Mouse (Mus musculus): Measurements from ENCODE around the gene Fzr1. TPM values are rescaled to one million over a fixed set of nuclear protein-coding genes. Genes with fewer than 3 reads are reported as not detected.

Gene Fzr1
- polyA plus RNA-seq, 1 experiment, result 47.8 TPM

DNA sequence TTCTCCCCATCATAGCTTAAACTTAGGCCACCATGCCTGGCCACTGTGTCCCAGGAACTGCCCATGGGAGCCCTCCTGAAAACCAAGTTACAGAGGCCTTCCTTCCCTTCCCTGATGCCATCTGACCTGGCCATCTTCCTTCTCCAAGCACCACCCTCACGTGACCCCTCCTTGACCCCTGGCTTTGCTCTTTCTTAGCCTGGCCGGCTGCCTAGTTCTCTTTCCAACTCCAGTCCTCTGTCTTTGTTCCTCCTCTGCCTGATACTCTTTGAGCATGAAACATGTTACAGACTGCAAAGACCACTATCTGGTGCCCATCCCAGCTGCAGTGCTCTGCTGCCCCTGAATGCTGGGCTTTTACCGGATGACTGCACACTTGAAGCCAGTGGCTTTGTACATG is 11.1 kb upstream of the Fzr1 start:
- TF ChIP-seq EP300 (IDR thresholded peaks at IDR 0.05; ENCODE audit: insufficient read depth, low read depth, low read length) (no peak), CTCF (IDR thresholded peaks at IDR 0.05; ENCODE audit: low read depth, low read length) (no peak), POLR2A (IDR thresholded peaks at IDR 0.05; ENCODE audit: insufficient read depth, low read length) (no peak)
- peaks cover 3% of the 10 kb centered on the region for H3K4me1 ChIP-seq (ENCODE audit: control insufficient read depth, insufficient read depth, low read length)
- H3K27ac ChIP-seq (ENCODE audit: insufficient read depth, low read length), result no peak overlapping the region
- no peak overlapping the region for H3K9ac ChIP-seq (ENCODE audit: low read depth, poor library complexity, severe bottlenecking)
- H3K36me3 ChIP-seq (ENCODE audit: control insufficient read depth, insufficient read depth, low read length, poor library complexity, severe bottlenecking), result peaks cover 12% of the 10 kb centered on the region
- H3K4me3 ChIP-seq (ENCODE audit: low read depth, low read length), result no peak overlapping the region
- no peaks in the 10 kb centered on the region for H3K9me3 ChIP-seq (replicated peaks; ENCODE audit: control insufficient read depth, insufficient read depth, low read length, poor library complexity, severe bottlenecking)
- H3K27me3 ChIP-seq (ENCODE audit: control insufficient read depth, insufficient read depth, low read length, poor library complexity, severe bottlenecking), result no peaks in the 10 kb centered on the region

DNA sequence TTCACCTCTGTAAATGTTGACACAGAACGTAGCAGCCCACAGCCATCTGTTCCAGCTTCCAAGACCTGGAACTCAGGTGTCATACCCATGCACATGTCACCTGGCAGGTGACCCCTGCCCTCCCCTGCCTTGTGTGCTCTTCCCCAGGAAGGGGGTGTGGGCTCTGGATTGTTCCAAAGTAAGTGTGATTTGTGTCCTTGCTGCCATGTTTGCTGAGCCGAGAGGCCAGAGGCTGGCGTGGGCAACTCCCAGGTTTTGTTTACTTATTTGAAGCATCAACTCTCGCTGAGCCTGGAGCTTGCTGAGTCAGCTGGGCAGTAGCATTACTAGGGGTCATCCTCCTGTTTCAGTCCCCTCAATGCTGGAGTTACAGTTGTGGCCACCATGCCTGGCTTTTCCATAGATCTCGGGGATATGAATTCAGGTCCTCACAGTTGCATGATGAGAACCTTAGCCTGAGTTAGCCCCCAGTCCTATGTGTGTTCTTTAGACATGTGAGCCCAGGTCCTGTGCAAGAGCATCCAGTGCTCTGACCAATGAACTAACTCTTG is 10.3 kb upstream of the Fzr1 start, which contains the start of gene Gm48552:
Gene Gm48552 (plus strand): TSS at position 501 of the 551 bp plus-strand sequence.
- H3K9ac ChIP-seq (ENCODE audit: low read depth, poor library complexity, severe bottlenecking), result no peak within 1 kb of the TSS
- no peak for TF ChIP-seq POLR2A (IDR thresholded peaks at IDR 0.05; ENCODE audit: insufficient read depth, low read length)
- no peak for TF ChIP-seq CTCF (IDR thresholded peaks at IDR 0.05; ENCODE audit: low read depth, low read length)
- no peak for TF ChIP-seq EP300 (IDR thresholded peaks at IDR 0.05; ENCODE audit: insufficient read depth, low read depth, low read length)
- H3K36me3 ChIP-seq (ENCODE audit: control insufficient read depth, insufficient read depth, low read length, poor library complexity, severe bottlenecking), result peaks cover 12% of the 10 kb centered on the region
- H3K4me3 ChIP-seq (ENCODE audit: low read depth, low read length), result no peak within 1 kb of the TSS
- H3K27me3 ChIP-seq (ENCODE audit: control insufficient read depth, insufficient read depth, low read length, poor library complexity, severe bottlenecking), result no peaks in the 10 kb centered on the region
- H3K9me3 ChIP-seq (replicated peaks; ENCODE audit: control insufficient read depth, insufficient read depth, low read length, poor library complexity, severe bottlenecking), result no peaks in the 10 kb centered on the region
- H3K27ac ChIP-seq (ENCODE audit: insufficient read depth, low read length), result no peak within 1 kb of the TSS
- peaks cover 3% of the 10 kb centered on the region for H3K4me1 ChIP-seq (ENCODE audit: control insufficient read depth, insufficient read depth, low read length)

DNA sequence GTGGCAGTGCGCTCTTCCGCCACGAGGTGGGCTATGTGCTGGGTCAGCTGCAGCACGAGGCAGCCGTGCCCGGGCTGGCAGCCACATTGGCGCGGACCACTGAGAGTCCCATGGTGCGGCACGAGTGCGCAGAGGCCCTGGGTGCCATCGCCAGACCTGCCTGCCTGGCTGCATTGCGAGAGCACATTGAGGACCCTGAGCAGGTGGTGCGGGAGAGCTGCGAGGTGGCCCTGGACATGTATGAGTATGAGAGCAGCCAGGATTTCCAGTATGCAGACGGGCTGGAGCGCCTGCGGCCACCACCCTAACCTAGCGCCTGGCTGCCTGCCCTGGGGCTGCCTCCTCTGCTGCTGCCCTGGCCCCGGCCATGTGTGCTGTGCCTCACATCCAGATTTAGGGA is 9.4 kb upstream of the Fzr1 start:
- TF ChIP-seq EP300 (IDR thresholded peaks at IDR 0.05; ENCODE audit: insufficient read depth, low read depth, low read length) (no peak), CTCF (IDR thresholded peaks at IDR 0.05; ENCODE audit: low read depth, low read length) (no peak), POLR2A (IDR thresholded peaks at IDR 0.05; ENCODE audit: insufficient read depth, low read length) (no peak)
- H3K9ac ChIP-seq (ENCODE audit: low read depth, poor library complexity, severe bottlenecking), result no peak overlapping the region
- no peaks in the 10 kb centered on the region for H3K27me3 ChIP-seq (ENCODE audit: control insufficient read depth, insufficient read depth, low read length, poor library complexity, severe bottlenecking)
- H3K9me3 ChIP-seq (replicated peaks; ENCODE audit: control insufficient read depth, insufficient read depth, low read length, poor library complexity, severe bottlenecking), result no peaks in the 10 kb centered on the region
- H3K4me3 ChIP-seq (ENCODE audit: low read depth, low read length), result no peak overlapping the region
- no peaks in the 10 kb centered on the region for H3K4me1 ChIP-seq (ENCODE audit: control insufficient read depth, insufficient read depth, low read length)
- H3K27ac ChIP-seq (ENCODE audit: insufficient read depth, low read length), result no peak overlapping the region
- peaks cover 12% of the 10 kb centered on the region for H3K36me3 ChIP-seq (ENCODE audit: control insufficient read depth, insufficient read depth, low read length, poor library complexity, severe bottlenecking)

DNA sequence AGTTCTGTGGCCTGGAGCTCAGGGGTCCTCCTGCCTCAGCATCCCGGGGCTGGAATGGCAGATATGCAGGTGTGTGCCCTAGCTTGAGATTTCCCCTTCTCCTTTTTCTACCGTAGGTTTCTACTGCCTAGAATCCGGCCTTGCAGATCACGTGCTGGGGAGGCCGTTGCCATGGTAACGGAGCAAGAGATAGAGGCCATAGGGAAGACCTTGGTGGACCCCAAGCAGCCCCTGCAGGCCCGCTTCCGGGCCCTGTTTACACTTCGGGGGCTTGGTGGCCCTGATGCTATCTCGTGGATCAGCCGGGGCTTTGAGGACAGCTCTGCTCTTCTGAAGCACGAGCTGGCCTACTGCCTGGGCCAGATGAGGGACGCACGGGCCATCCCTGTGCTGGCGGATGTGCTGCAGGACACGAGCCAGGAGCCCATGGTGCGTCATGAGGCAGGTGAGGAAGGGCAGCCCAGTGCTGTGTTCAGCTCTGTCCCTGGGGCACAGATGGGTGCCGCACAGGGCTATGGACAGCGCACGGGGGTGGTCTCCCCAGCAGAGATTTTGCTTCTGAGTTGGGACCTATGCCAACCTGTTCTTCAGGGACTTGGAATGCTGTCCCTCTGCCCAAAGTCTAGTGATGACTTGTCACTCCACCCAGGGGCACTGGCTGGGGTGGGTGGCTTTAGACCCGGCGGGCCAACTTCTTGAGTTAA is 7.4 kb upstream of the Fzr1 start:
- H3K9ac ChIP-seq (ENCODE audit: low read depth, poor library complexity, severe bottlenecking), result peak overlapping the region; percentile 78; the same call in 1 of the 2 replicates
- no peaks in the 10 kb centered on the region for H3K27me3 ChIP-seq (ENCODE audit: control insufficient read depth, insufficient read depth, low read length, poor library complexity, severe bottlenecking)
- TF ChIP-seq CTCF (IDR thresholded peaks at IDR 0.05; ENCODE audit: low read depth, low read length), result no peak
- TF ChIP-seq POLR2A (IDR thresholded peaks at IDR 0.05; ENCODE audit: insufficient read depth, low read length), result no peak
- TF ChIP-seq EP300 (IDR thresholded peaks at IDR 0.05; ENCODE audit: insufficient read depth, low read depth, low read length), result no peak
- no peaks in the 10 kb centered on the region for H3K4me1 ChIP-seq (ENCODE audit: control insufficient read depth, insufficient read depth, low read length)
- peaks cover 12% of the 10 kb centered on the region for H3K36me3 ChIP-seq (ENCODE audit: control insufficient read depth, insufficient read depth, low read length, poor library complexity, severe bottlenecking)
- no peak overlapping the region for H3K27ac ChIP-seq (ENCODE audit: insufficient read depth, low read length)
- H3K4me3 ChIP-seq (ENCODE audit: low read depth, low read length), result peak overlapping the region; percentile 85
- H3K9me3 ChIP-seq (replicated peaks; ENCODE audit: control insufficient read depth, insufficient read depth, low read length, poor library complexity, severe bottlenecking), result no peaks in the 10 kb centered on the region

DNA sequence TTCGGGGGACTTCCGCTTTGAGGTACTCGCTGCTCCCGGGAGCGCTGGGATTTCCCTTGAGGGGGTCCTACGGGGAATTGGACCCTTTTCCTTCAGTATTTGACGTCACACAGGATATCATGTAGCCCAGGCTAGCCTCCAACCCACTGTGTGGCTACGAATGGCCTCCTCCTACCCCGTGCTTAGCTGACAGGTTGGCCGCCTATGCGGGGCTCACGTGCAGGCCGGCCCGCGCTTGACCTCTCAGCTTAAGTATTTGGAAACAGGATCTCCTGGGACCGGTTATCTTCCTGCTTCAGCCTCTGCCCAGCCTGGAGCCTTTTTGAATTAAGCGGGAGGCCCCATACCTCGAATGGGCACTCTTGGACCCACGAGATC is 6.3 kb upstream of the Fzr1 start:
- no peaks in the 10 kb centered on the region for H3K9me3 ChIP-seq (replicated peaks; ENCODE audit: control insufficient read depth, insufficient read depth, low read length, poor library complexity, severe bottlenecking)
- H3K27ac ChIP-seq (ENCODE audit: insufficient read depth, low read length), result peak overlapping the region; percentile 24
- H3K27me3 ChIP-seq (ENCODE audit: control insufficient read depth, insufficient read depth, low read length, poor library complexity, severe bottlenecking), result no peaks in the 10 kb centered on the region
- peak overlapping the region; percentile 78 for H3K9ac ChIP-seq (ENCODE audit: low read depth, poor library complexity, severe bottlenecking)
- TF ChIP-seq POLR2A (IDR thresholded peaks at IDR 0.05; ENCODE audit: insufficient read depth, low read length) (no peak), EP300 (IDR thresholded peaks at IDR 0.05; ENCODE audit: insufficient read depth, low read depth, low read length) (no peak)
- H3K4me1 ChIP-seq (ENCODE audit: control insufficient read depth, insufficient read depth, low read length), result no peaks in the 10 kb centered on the region
- peak overlapping the region; percentile 85 for H3K4me3 ChIP-seq (ENCODE audit: low read depth, low read length)
- peaks cover 12% of the 10 kb centered on the region for H3K36me3 ChIP-seq (ENCODE audit: control insufficient read depth, insufficient read depth, low read length, poor library complexity, severe bottlenecking)
